Mouse (Mus musculus) gastrocnemius, postnatal 10 days (tissue): Measurements from ENCODE around the gene Rubcn. TPM values are rescaled to one million over a fixed set of nuclear protein-coding genes. Genes with fewer than 3 reads are reported as not detected.

Source experiments
- DNase-seq: peaks from one replicate; pipeline ENCODE4 v3.0.0; 2021; ENCODE audit warnings: mixed read lengths
- total RNA-seq, 2 experiments: library from RNA; stranded (reverse); gene quantifications; 2 replicates each; pipeline ENCODE4 v1.2.3; 2021

Gene Rubcn
- total RNA-seq, 2 experiments from 2014 or later, result 33.5 to 38.6 TPM

DNA sequence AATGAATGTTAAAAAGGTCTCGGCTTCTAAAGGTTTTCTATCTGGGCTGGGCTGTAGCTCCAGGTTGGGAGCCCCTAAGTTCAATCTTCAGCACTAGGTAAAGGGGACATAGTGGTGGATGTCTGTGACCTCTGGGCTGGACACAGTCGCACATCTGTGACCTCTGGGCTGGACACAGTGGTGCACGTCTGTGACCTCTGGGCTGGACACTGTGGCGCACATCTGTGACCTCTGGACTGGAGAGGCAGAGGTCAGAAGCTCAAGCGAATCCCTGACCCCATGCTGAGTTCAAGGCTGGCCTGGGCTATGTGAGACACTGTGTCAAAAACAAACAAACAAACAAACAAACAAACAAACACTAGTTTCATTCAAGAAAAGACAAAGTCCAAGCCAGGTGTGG lies 7.3 kb downstream of the Rubcn start:
- DNase-seq, result no peak

DNA sequence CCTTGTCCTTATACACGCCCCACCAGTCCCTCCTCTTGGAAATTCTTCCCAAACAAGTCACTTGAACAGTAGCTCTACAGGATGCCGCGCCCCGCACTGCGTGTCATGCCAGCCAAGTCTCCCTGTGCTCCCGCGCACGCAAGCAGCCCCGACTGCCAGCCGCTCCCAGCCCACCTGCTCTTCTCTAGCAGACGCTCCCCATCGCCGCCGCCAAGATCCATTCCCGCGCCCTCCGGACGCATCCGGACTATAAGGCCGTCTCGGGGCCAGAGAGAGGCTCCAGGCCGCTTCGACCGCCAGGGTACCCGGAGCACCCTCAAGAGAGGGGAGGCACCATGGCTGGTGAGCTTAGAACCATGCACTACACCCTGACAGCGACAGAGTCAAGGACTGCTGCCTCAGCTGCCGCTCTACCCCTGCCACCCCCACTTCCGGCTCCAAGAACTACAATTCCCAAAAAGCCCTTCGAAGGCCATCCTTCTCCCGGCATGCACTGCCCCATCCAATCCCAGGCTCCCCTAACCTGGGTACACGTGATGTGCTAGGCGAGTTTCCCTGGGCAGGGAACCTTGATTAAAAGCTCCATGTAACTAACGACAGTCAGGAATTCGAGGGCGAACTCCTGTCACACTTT lies 9.5 kb downstream of the Rubcn start:
- peak; percentile 74 for DNase-seq

DNA sequence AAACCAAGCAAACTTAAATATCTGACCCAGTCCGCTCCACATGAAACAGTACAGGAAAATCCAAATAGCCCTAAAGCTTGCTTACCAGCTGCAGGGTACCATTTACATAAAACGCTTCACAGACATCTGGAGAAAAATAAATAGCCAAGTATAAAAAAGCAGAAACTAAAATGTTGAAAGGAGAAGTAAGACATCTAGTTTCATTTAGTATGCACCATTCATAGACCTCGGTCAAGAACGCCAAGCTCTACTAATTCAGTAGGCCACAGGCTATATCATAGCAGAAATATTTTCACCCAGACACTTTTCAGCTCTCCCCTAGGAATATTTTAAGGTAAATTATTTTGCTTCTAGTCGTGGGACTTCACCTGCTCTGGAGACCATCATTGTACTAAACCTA lies 10.9 kb downstream of the Rubcn start:
- no peak for DNase-seq

DNA sequence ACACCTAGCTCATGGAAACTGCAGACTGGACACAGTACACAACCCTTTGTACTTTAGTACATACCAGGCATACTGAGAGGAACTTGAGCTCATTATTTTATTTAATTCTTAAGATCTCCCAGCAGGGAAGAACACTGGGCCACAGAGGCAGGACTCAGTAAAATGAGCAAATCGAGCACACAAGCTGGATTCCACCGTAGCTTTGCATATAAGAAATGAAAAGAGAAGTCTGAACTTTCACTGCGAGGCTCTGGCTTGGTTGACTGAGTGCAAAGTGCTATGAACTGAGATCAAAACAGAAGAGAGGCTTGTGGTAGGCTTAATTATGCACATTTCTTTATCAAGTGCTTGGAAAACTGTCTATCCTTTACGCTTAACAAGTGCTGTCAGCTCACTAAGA lies 12.2 kb downstream of the Rubcn start:
- DNase-seq, result no peak

DNA sequence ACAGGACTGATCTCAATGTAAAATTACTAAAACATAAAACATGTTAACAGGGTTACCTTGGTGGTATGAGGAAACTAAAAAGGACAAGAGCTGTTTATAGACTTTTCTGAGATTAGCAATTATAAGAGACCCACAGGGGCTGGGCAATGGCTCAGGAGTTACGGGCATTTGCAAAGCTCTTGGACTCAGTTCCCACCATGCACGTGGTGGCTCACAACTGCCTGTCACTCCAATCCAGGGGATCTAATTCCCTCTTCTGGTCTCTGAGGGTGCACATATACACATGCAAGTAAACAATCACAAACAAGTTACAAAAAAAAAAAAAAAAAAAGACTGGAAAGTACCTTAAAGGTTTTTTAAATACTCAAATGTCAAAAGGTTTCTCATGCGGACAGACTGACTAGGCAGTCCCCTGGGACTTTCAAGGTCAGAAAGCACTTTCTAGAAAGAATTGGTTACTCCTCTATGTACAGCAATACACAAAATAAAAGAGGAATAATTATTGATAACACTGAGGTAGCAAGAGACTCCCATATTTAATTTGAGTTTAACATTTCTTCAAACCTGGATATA lies 15.7 kb downstream of the Rubcn start:
- no peak for DNase-seq

DNA sequence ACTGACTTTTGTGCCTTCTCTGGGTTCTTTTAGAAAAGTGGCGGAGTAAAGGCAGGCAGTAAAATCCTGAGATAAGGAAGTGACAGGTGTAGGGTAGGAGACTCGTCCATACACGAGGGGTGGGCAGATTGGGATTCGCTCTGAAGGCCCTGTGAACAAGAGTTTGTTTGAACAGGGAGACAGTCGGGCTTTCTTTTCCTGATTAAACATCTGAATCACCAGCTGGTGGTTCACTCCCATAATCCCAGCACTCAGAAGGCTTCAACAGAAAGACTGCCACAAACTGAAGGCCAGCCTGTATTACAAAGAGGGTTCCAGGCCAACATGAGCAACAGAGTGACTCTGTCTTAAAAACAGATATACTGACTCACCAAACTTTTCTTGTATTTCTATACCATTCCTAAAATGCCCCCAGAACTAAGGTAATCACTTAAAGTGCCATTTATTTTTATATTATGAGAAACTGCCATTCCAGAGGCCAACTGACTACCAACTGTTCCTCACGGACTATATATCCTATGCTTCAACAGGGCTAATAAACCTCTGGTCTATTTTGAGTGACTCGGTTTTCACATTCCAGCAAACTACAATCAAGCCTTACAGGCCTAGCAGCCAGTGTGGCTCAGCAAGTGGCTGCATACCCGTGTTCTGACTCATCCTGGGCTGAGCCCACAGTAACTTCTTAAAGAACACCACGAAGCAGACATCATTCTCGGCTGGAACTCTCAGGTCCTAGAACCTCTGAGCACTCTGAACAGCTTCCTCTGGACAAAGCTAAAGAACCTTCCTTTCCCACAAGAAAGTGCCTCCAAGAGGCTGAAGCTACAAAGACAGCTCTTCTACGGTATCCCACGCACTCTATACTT lies 18.6 kb downstream of the Rubcn start:
- peak; percentile 19 for DNase-seq

DNA sequence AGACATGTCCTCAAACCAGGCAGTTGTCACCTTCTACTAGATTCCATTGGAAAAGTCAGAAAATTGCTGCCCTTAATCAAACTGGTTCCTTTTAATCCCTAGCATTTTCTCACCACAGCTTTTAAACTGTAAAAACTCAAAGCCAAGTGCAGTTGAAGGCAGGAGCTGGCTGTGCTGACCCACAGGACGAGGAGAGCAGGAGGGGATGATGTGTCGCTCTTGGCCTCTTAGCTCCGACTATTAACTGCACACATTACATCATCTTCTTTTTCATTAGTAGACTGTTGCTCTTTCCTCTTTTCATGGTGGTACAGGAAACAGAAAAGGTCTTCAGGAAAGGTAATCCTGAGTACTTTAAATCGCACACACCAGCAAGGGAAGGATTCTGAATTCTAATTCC lies 19.2 kb downstream of the Rubcn start:
- no peak for DNase-seq

DNA sequence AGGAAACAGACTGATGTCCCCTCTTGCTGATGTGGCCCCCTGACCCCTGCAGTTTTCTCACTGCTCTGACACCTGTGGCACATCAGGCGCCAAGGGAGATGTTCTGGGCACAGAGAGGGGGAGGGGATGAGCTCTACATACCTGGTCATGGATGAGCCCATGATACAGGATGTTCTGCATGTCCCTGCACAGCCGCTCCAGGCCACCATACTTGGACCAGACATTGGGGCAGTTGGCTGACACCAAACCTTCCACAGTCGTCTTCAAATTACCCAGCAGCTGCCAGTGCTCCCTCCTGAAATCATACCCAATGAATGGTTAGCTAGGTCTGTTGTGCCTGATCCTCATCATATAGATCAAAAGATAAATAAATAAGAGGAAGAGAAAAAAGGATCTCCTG lies 20.8 kb downstream of the Rubcn start:
- DNase-seq, result no peak

DNA sequence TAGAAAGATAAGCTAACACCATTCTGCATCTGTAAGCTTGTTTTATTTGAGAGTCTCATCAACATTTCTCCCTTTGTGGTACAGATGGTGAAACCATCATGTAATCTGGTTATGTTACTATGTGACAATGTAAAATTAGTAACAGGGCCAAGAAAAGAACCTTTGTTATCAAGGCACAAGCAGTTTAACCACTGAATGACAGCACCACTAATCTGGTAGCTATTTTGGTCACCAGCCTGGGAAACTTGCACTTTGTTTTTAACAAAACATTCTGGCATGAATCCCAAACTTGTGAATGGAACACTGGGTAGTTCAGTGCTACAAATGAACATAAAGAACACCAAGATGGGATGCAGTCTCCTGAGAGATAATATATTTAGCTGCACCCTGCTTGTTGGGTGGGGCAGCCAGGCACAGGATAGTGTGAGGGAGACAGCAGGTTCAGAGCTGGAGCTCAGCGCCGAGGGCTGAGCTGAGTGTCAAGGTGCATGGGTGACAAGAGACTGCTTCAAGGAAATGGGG lies 23.5 kb downstream of the Rubcn start:
- DNase-seq, result no peak

DNA sequence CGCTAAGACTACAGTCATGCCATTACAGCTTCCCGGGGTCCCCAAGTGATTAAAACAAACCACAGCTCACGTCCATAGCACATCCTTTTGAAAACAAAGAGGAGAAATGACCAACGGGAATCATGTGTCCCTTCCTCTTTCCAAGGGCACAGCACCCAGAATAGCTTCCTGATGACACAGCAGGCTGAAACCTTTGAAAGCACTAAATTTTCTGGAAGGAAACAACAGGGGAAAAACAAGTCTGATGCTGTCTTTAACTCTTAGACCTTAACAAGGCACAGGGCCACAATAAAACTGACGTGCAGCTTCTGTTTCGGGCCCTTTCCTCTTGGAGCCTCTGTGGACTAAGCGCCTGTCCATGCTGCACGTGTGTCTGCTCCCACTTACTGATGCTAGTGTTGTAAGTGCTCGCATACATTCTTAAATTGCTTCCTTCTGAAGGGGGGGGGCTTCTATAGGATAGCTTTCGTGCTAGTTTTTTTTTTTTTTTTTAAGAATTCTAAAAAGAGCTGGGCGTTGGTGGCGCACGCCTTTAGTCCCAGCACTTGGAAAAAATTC lies 24.0 kb downstream of the Rubcn start:
- no peak for DNase-seq

DNA sequence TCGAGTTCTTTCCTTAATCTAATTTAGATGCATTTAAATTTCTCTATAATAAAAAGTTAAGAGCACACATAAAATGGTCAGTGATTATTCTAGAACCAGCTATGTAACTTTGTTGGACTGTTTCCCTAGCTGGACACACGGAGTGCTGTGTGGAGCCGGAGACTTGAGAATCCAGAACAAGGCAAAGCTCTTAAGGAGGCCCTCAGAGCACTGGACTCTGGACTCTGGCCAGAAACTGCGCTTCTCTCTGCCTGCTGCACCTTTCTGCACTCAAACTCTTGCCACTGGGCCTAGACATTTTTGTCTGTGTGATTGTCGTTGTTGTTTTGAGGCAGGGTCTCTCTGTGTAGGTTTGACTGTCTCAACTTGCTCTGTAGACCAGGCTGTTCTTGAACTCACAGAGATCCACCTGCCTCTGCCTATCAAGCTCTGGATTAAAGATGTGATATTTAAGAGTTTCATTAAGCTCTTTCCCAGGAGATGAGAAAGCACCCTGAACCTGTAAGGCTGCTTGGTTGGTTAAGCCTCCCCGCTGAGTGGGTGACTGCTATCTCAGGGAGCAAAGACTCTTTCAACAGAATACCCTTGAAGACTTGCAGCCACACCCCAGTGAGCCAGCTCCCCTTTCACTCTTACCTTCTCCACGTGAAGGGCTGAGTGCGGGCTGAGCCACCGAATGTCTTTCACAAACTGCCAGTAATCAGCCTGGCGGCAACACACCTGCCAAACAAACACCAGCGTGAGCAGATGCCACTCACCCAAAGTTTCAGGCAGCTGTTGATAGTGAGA lies 28.3 kb downstream of the Rubcn start:
- no peak for DNase-seq

DNA sequence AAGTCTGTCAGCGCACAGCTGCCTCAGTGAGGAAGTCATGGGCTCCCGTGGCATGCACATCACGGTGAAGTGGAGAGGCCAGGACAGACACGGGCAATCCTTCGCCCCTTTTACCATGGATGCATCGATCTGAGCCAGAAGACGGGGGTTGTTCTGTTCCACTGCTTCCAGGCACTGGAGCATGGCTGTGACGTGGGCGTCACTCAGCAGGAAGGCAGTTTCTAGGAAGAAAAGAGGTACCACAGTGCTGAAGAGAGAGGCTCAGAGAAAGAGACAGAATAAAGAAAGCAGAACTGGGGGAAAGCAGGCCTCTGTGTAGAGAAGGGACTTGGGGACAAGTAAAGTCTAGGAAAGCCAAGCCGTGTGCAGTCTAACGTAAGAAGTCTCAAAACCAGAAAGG lies 30.5 kb downstream of the Rubcn start:
- no peak for DNase-seq

DNA sequence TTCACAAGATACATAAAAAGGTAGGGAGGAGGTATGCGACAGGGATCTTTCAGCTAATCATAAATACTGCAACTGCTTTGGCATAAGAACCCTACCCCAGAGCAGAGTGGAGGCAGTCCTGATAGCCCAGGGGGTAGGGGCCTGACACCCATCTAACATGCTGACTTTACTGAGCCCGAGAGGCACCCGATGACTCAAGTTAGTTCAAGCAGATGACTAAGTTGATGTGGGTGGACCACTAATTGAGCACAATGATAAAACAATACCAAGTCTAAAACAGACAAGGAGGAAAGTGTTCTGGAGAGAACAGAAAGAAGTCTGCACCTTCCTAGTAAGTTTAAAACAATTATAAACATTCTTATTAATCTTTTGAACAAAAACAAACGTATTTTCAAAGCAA lies 46.1 kb downstream of the Rubcn start:
- DNase-seq, result no peak

DNA sequence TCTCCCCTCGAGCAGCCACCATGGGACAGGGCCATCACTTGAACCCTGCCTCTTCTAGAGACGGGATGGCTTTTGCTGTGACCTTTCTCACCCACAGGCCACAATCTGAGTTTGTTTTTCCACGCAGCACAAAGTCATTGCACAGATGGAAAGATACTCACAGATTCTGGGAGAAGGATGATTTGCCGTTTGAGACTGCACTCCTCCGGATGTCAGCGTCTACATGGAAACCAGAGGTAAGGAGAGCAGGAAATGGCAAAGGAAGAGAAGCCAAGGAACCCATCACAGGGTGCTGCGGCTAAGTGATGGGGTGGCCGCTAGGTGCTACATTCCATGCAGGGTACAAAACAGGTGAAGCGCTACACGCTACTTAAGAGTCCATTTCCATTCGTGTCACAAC lies 48.5 kb downstream of the Rubcn start:
- DNase-seq, result no peak

DNA sequence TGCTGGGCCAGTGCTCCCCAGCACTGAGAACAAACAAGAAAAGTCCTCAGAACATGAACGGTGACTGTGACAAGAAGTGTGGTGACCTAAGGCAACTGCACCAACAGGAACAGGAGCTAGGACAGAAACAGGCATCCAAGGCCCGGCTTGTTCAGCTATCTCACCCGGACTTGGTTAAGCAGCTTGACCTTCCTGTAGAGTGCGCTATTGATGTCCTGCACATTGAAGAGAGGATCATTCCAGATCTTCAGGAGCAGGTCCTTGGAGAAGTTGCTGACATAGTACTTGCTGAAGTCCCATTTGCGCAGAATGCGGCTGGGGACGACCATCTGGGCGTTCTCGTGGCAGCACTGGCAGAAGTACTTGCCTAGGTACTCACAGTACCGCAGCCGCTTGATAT lies 51.0 kb downstream of the Rubcn start:
- no peak for DNase-seq

DNA sequence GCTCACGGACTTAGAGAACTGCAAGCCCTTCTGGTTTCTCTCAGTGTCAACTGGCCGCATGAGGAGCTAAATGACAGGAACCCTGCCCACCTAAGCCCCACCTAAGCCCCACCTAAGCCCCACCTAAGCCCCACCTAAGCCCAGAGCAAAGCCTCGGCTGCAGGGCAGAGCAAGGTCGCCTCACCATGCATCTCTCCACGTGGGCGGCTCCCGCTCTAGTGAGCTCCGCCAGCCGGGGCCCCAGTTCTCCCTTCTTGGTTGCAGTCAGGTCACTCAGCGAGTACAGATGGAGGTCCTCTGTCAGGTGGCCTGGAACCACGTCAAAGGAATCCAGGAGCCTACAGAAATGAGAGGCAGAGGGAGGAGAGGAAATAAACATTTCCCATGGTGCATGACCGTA lies 52.2 kb downstream of the Rubcn start:
- DNase-seq, result no peak

DNA sequence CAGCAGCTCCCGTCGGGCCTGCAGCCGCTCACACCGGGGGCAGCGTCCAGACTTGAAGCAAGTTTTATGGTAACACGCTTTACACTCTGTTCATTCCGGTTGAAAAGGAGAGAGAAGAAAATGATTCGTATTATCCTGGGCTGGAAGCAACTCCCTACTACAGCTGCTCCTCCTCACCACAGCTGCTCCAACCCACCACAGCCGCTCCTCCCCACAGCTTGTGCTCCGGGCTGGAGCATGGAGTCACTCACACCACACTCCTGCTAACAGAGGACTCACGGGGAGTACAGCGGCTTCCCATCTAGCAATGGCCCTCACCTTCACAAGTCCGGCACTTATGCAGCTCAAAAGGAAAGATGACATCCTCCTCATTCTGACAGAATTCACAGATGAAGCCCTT lies 53.5 kb downstream of the Rubcn start:
- no peak for DNase-seq

DNA sequence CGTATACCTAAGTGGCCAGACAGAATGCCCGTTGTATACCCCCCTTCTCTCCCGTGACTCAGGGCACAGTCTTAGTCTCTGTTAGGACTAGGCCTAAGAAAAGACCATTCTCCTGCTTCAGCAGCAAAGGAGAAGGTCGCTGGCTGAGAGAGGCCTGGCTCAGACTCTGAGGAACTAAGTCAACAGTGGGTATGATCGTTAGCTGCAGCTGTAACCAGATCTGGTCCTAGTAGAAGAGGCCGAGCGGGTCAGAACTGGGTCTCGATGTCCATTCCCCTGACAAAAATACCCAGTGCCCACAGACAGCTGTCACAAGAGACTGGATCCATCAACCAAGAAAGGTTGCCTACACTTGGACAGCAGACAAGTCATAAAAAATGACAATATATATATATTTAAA lies 54.1 kb downstream of the Rubcn start:
- no peak for DNase-seq

DNA sequence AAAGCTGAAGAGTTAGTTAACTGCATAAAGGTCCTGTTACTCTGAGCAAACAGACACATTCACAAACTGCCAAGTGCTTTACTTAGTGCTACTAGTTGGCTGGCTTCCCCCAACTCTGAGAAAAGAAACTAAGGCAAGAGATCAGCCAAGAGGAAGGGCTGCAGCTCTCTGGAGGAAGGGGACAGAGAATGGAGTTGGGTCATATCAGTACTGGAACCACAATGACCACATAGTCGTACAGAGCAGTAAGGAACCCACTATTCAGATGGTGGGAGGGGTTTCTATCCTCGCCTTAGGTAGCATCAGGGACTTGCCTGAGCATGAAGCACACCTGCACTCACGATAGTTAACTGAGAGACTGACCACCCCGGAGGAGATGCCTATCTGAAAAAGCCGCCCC lies 54.7 kb downstream of the Rubcn start:
- DNase-seq, result no peak

DNA sequence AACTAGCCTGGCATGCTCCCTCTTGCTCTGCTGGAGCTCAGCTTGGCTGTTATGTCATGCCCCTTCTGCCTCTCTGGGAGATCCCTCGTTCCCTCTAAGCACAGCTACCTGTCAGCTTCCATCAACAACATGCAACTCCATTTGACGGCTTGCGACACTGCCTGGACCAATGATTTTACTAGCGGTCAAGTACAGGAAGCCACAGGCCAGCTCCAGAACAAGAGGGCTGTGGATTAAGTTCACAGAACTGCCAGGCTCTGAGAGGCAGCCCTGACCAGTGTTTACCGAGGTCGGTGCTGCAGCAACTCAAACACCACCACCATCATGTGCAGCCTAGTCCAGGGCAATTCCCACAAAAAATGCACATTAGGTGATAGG lies 55.1 kb downstream of the Rubcn start:
- DNase-seq, result no peak

DNA sequence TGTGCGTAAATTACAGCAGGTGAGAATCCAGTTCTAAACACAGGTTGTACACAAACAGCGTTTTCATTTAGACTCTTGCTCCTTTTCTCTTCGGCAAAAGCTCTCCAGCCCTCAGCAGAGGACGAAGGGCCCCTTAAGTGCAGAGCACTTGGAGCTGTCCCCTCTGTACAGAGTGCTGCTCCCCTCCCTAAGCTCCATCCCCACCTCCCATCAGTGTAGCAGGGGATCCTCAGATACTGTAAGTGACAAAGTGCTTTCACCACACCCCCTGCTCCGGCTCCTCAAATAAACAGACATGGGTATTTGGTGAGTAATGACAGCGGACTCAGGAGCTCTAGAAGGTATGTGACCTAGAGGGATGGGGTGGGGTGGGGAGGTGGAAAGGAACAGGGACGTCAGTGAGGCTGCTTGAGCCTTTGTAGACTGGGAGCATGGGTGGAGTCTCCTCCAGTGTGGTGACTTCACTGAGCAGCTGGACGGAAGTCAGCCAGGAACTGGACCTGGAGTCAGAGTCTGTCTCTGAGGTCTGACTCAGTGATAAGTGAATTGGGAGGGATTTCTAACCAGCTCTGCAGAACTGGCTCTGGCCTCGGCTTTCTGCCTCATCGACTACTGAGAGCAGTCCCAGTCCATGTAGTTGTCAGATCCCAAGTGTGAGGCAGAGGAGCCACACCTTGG lies 55.7 kb downstream of the Rubcn start:
- DNase-seq, result peak; percentile 42

DNA sequence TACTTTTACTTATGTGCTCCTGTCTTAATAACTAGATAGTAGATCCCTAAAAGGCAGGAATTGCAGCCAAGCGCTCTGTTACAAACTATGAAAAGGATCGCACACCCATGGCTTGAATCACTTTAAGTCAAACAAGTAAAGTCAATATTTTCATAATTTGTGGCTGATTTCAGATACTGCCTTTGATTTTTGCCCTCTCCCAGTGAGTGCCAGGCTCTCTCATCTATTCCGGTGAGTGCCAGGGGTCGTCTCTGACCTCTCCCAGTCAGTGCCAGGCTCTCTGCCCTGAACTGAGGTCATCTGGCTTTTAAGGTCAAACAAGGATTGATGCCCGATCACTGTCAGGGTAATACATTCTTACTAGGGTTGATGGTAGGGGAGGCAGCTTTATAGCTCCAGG lies 59.1 kb downstream of the Rubcn start:
- no peak for DNase-seq
